Mouse (Mus musculus): ENCODE data around the gene Tagap.
"Not testable (repeated sequence)": the region's sequence is repeated elsewhere in the genome, so short reads cannot be mapped to it uniquely, and the experiment has no call there.

Gene Tagap

DNA sequence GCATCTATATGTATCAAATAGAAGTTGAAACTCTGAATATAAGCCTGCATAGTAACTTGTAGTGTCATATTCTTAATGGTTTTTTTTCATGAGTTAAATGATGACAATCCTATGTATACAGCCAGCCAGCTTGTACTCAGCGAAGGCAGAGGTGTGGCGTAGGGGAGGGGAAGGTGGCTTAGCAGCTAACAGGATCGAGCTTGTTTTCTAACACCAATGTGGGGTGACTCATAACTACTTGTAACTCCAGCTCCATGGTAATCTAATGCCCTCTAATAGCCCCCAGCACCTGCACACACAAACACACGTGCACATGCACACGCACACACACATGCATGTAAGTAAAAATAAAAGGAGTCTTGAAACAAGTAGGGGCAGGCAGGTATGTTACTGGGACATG, 42.7 kb downstream of the Tagap start:
- not testable (repeated sequence) for DNase-seq (ENCODE audit: low read depth, low spot score)

DNA sequence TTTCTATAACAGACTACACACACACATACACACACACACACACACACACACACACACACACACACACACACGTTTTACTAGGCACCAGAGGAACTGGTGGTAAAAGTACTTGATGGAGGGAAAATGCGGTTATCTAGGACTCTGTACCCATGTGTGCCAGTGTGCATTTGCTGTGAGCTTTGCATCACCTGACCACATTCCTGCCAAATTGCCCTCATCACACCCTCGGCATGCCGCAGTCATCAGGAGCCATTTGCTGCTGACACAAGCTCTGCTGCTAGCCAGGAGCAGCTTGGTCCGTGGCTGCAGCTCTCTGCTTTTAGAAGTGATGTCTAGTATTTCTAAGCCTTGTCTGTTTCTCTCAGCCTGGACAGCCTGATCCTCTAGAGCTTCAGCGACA, 44.0 kb downstream of the Tagap start:
- DNase-seq (ENCODE audit: low read depth, low spot score) = not testable (repeated sequence)

- DNase-seq (ENCODE audit: low read depth, low spot score) = not testable (repeated sequence)
These were observed 57.7 kb downstream of the Tagap start for GRCm38 (mm10) chr17:7983484-7983883.
